Mouse (Mus musculus) brain, embryonic 14.5 days (tissue): ENCODE measurements around the gene Ttll8.

Source experiments
- CTCF ChIP-seq: fragments of 200-500 bp; IDR thresholded peaks from 2 replicates; pipeline ENCODE4 v1.5.1; 2012; ENCODE audit warnings: inconsistent platforms, mild to moderate bottlenecking, moderate library complexity, borderline replicate concordance; ENCODE audit not compliant: insufficient read depth, insufficient read length; ENCODE audit errors: extremely low read depth
- POLR2A ChIP-seq: fragments of 200-500 bp; IDR thresholded peaks from 2 replicates; pipeline ENCODE4 v1.6.1; 2012; ENCODE audit warnings: mild to moderate bottlenecking, inconsistent platforms, borderline replicate concordance; ENCODE audit not compliant: poor library complexity, insufficient read depth, insufficient read length, severe bottlenecking; ENCODE audit errors: extremely low read depth

GRCm38 (mm10) chr15:88874477-88874876 lies 79.7 kb downstream of the Ttll8 start:
- no peak for TF ChIP-seq CTCF
- no peak for TF ChIP-seq POLR2A
